Mouse (Mus musculus) myocyte (in vitro differentiated cells): ENCODE data around the gene Ccnb1.

Experiments
- CEBPB ChIP-seq: IDR thresholded peaks from 2 replicates; pipeline ENCODE4 v1.6.1; 2011; ENCODE audit warnings: mild to moderate bottlenecking, moderate library complexity; ENCODE audit not compliant: poor library complexity, insufficient read depth, severe bottlenecking
- E2F4 ChIP-seq: IDR thresholded peaks from one replicate; pipeline ENCODE4 v1.6.1; 2011; ENCODE audit warnings: mild to moderate bottlenecking, control low read depth, moderate library complexity; ENCODE audit not compliant: insufficient read depth
- MAX ChIP-seq: IDR thresholded peaks from one replicate; pipeline ENCODE4 v1.6.1; 2011; ENCODE audit warnings: low read depth, mild to moderate bottlenecking, control low read depth
- MYOD1 ChIP-seq, 3 experiments: IDR thresholded peaks; one replicate each; pipeline ENCODE4 v1.6.1; 2011; ENCODE audit warnings: control low read depth in 2 of 3, low read depth in 2 of 3, mild to moderate bottlenecking in 2 of 3, moderate library complexity in 1 of 3; ENCODE audit not compliant: insufficient read length in 2 of 3, control insufficient read depth in 1 of 3
- POLR2A ChIP-seq: IDR thresholded peaks from one replicate; pipeline ENCODE4 v1.6.1; 2011; ENCODE audit warnings: low read depth, mild to moderate bottlenecking, control low read depth, moderate library complexity; ENCODE audit not compliant: insufficient read length
- REST ChIP-seq: IDR thresholded peaks from one replicate; pipeline ENCODE4 v1.6.1; 2011; ENCODE audit warnings: mild to moderate bottlenecking, control low read depth, moderate library complexity; ENCODE audit not compliant: insufficient read depth, insufficient read length
- TCF12 ChIP-seq: IDR thresholded peaks from one replicate; pipeline ENCODE4 v1.6.1; 2011; ENCODE audit warnings: mild to moderate bottlenecking, control low read depth; ENCODE audit not compliant: poor library complexity, insufficient read depth, severe bottlenecking
- USF1 ChIP-seq: IDR thresholded peaks from one replicate; pipeline ENCODE4 v1.6.1; 2011; ENCODE audit warnings: low read depth, mild to moderate bottlenecking, control low read depth, moderate library complexity

DNA sequence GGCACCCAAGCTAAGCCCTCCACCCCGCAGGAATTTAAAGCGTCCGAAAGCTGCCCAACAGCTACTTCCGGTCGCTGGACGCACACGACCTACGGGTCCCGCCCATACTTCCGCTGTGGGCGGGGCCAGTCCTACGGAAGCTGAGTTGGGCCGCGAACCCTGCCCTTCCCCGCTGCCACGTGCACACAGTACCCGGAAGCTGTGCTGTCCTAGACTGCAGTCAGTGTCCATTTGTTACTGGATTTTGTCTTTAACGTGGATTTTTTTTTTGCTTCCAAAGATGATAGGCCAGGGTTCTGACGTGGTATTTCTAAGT is 55.6 kb downstream of the Ccnb1 start, which contains the start of gene Cdk7:
- no peak for TF ChIP-seq REST
- peak; percentile 52 for TF ChIP-seq POLR2A
- TF ChIP-seq MAX = peak; percentile 93
- TF ChIP-seq E2F4 = no peak
- TF ChIP-seq TCF12 = no peak
- TF ChIP-seq USF1 = peak; percentile 91
- TF ChIP-seq MYOD1 (IDR thresholded peaks at IDR 0.05; ENCODE audit: control insufficient read depth in 1 of 3, insufficient read length in 2 of 3, low read depth in 2 of 3) = peak in 1 of 3 experiments; percentile 9
- TF ChIP-seq CEBPB = no peak
